Mouse (Mus musculus) ES-E14 (cell line): ENCODE measurements around the gene Ncs1. TPM values are rescaled to one million over a fixed set of nuclear protein-coding genes. Genes with fewer than 3 reads are reported as not detected.

Experiments used
- DNase-seq: peaks from one replicate; pipeline ENCODE4 v3.0.0-alpha.2; 2013; ENCODE audit warnings: low read depth, low spot score
- H3K27ac ChIP-seq: 2 replicates; pipeline ENCODE4 v1.5.1; 2012; ENCODE audit warnings: low read depth, mild to moderate bottlenecking, low read length, moderate library complexity, mixed read lengths; ENCODE audit not compliant: poor library complexity, insufficient read depth, severe bottlenecking
- H3K36me3 ChIP-seq: 2 replicates; pipeline ENCODE4 v1.6.1; 2012; ENCODE audit warnings: mild to moderate bottlenecking, low read length, moderate library complexity, mixed read lengths; ENCODE audit not compliant: control insufficient read depth, poor library complexity, insufficient read depth, severe bottlenecking
- H3K4me1 ChIP-seq, 2 experiments: fragments of 150-350 bp in 1 of 2; sonication (generic) in 1 of 2; 2 replicates each; pipeline ENCODE4 v1.6.1; 2012; ENCODE audit warnings: low read length in 2 of 2, mild to moderate bottlenecking in 1 of 2, mixed read lengths in 1 of 2; ENCODE audit not compliant: control insufficient read depth in 2 of 2, insufficient read depth in 2 of 2, poor library complexity in 1 of 2
- H3K4me3 ChIP-seq, 2 experiments: fragments of 150-350 bp in 1 of 2; sonication (generic) in 1 of 2; 2 replicates each; pipeline ENCODE4 v1.5.1; 2012; ENCODE audit warnings: low read length in 2 of 2, low read depth in 1 of 2, mild to moderate bottlenecking in 1 of 2, mixed read lengths in 1 of 2; ENCODE audit not compliant: insufficient read depth in 1 of 2, poor library complexity in 1 of 2, severe bottlenecking in 1 of 2
- H3K9ac ChIP-seq: 2 replicates; pipeline ENCODE4 v1.6.1; 2012; ENCODE audit warnings: low read depth, mild to moderate bottlenecking, low read length, mixed read lengths; ENCODE audit not compliant: poor library complexity, insufficient read depth, severe bottlenecking
- H3K9me3 ChIP-seq: fragments of 150-350 bp; sonication (generic); 2 replicates; pipeline ENCODE4 v1.6.1; 2012; ENCODE audit warnings: low read depth, mild to moderate bottlenecking, low read length; ENCODE audit not compliant: control insufficient read depth, insufficient read depth
- CHD2 ChIP-seq: IDR thresholded peaks from 2 replicates; pipeline ENCODE4 v1.6.1; 2014; ENCODE audit warnings: mild to moderate bottlenecking, low read depth, low read length, inconsistent platforms
- HCFC1 ChIP-seq: IDR thresholded peaks from 2 replicates; pipeline ENCODE4 v1.6.1; 2012; ENCODE audit warnings: low read length, inconsistent platforms, borderline replicate concordance; ENCODE audit not compliant: insufficient read depth
- MAFK ChIP-seq: IDR thresholded peaks from 2 replicates; pipeline ENCODE4 v1.6.1; 2014; ENCODE audit warnings: mild to moderate bottlenecking, low read depth, low read length, inconsistent platforms; ENCODE audit not compliant: insufficient read depth
- ZC3H11A ChIP-seq: IDR thresholded peaks from 2 replicates; pipeline ENCODE4 v1.6.1; 2012; ENCODE audit warnings: low read depth, mild to moderate bottlenecking, inconsistent platforms, low read length, borderline replicate concordance
- ZNF384 ChIP-seq: IDR thresholded peaks from 2 replicates; pipeline ENCODE4 v1.6.1; 2012; ENCODE audit warnings: low read depth, low read length, inconsistent platforms
- in situ Hi-C, 2 experiments: fragments of 600-800 bp; cut with MboI; formaldehyde crosslinking; loops; one replicate each; pipeline ENCODE4 v1.15.1; 2025; ENCODE audit warnings: low sequenced_read_pairs in 2 of 2, inconsistent platforms in 1 of 2; ENCODE audit not compliant: unreplicated experiment in 2 of 2
- total RNA-seq: library from RNA; depleted of rRNA; stranded (reverse); fragments of 300-350 nt; gene quantifications from 2 replicates; pipeline ENCODE4 v1.2.3, GENCODE M21; 2012

Ncs1 gene
- total RNA-seq, 1 experiment: 8.9 TPM

DNA sequence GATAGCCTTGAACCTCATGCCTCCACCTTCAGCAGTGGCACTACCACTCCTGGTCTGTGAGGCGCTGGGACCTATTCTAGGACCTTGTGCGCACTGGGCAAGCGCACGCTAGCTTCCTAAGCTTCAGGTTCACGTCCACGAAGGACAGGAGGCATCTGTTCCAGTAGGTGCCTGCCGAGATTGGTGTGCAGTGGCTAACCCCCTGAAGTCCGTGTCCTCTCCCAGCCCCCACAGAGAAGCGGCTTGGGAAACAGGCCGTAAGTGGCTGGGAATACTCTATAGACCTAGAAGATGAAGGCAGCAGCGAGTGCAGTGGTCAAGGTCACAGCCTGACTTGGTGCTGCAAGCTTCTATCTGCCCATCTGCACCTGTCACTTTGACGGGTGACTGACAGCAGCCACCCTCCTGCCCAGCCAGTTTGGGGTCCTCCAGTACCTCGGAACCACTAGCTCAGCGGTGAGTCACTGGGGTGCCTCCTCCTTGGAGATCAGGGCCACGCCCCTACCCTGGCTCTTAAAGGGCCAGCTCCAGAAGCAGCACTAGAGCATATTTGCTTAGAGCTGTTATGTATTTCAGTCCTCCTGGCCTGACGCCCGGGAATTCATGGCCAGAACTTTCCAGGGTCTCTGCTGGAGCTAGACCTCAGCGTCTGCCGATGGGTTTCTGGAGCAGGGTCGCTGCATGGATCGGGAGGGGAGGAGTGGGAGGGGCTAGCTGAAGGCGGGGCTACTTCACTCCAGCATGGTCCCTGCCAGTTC, 13.2 kb downstream of the Ncs1 start:
- in situ Hi-C loops: no loop called here
- H3K4me1 ChIP-seq: peaks cover 0 to 13% of the 10 kb centered on the region in 2 experiments; a peak in 2 of 4 replicates
- TF ChIP-seq MAFK: no peak
- TF ChIP-seq CHD2: no peak
- no peak for TF ChIP-seq ZC3H11A
- no peak for TF ChIP-seq HCFC1
- no peak for TF ChIP-seq ZNF384
- DNase-seq: no peak
- peak overlapping the region; percentile 64 to 74 for H3K4me3 ChIP-seq
- H3K27ac ChIP-seq: no peak overlapping the region
- H3K9me3 ChIP-seq: no peaks in the 10 kb centered on the region
- peak overlapping the region; percentile 37; the same call in 1 of the 2 replicates for H3K9ac ChIP-seq
- H3K36me3 ChIP-seq: no peaks in the 10 kb centered on the region

DNA sequence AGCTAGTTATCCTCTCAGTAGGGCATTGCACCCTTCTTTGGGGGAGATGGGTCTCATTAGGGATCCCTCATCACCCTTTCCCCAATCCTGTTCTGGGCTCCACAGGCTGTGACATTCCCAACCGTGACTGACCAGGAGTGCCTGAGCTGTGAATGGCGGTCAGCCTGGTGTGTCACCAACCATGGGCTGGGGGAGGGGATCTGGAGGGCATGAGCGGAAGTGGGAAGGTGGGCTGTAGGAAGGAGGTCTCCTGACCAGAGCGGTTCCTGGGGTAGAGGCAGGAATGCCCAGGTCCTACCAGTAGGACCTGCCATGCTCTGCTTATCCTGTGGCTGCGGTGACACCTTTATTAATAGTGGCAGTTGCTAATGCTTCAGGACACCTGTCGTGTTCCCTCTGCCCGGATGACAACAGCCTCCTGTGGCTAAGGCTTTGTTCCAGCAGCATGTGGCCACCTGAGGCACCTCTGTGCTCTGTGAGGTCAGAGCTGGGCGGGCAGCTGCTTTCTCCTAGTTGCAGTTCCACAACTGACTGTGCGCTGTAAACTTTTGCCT, 13.8 kb downstream of the Ncs1 start:
- Histone ChIP-seq H3K27ac (no peak overlapping the region), H3K4me1 (peaks cover 0 to 13% of the 10 kb centered on the region in 2 experiments; a peak in 2 of 4 replicates), H3K9ac (no peak overlapping the region; the same call in 1 of the 2 replicates), H3K36me3 (no peaks in the 10 kb centered on the region), H3K4me3 (peak overlapping the region; percentile 64 to 74), H3K9me3 (no peaks in the 10 kb centered on the region)
- TF ChIP-seq CHD2: no peak
- TF ChIP-seq ZNF384: no peak
- DNase-seq: no peak
- in situ Hi-C loops: no loop called here

DNA sequence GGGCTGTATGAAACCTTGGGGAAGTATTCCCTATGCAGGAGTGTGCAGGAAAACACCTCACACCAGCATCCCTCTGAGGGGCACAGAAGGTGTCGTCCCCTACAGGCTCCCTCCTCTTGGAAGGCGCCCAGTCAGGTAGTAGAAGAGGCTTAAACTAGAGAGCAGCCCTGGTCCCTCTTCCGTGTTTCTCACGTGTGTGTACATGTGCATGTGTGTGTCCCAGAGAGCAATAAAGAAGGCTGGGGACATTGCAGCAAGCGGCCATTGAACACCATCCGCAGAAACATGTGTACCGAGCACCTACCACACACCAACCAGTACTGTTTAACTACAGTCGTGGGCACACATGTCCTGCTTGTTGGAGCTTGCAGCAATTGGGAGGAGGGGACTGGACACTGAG, 14.9 kb downstream of the Ncs1 start:
- Histone ChIP-seq H3K27ac (no peak overlapping the region), H3K4me3 (no peak overlapping the region), H3K9me3 (no peaks in the 10 kb centered on the region), H3K9ac (no peak overlapping the region), H3K4me1 (peaks cover 0 to 13% of the 10 kb centered on the region in 2 experiments; a peak in 2 of 4 replicates), H3K36me3 (no peaks in the 10 kb centered on the region)
- DNase-seq: no peak
- no peak for TF ChIP-seq HCFC1
- no peak for TF ChIP-seq ZNF384
- no peak for TF ChIP-seq ZC3H11A
- TF ChIP-seq CHD2: no peak
- no peak for TF ChIP-seq MAFK
- in situ Hi-C loops: no loop called here

- no peak overlapping the region for H3K9ac ChIP-seq
- no peak for TF ChIP-seq ZC3H11A
- TF ChIP-seq MAFK: no peak
- no peak for TF ChIP-seq ZNF384
- no peak for TF ChIP-seq HCFC1
- TF ChIP-seq CHD2: no peak
- no peaks in the 10 kb centered on the region for H3K36me3 ChIP-seq
- DNase-seq: no peak
- no peaks in the 10 kb centered on the region for H3K9me3 ChIP-seq
- H3K27ac ChIP-seq: no peak overlapping the region
- no peak overlapping the region for H3K4me3 ChIP-seq
- in situ Hi-C loops: no loop called here
- peaks cover 0 to 11% of the 10 kb centered on the region in 2 experiments; a peak in 1 of 4 replicates for H3K4me1 ChIP-seq
Measured at GRCm38 (mm10) chr2:31263039-31263461, 17.4 kb downstream of the Ncs1 start.
